Mouse (Mus musculus) lung, postnatal 10 days (tissue): ENCODE results near the gene Acyp1.
A peak's percentile ranks its signal among the peaks of the same experiment; 100 is the strongest.

Experiments
- DNase-seq: peaks from one replicate; pipeline ENCODE4 v3.0.0; 2021

Gene Acyp1

DNA sequence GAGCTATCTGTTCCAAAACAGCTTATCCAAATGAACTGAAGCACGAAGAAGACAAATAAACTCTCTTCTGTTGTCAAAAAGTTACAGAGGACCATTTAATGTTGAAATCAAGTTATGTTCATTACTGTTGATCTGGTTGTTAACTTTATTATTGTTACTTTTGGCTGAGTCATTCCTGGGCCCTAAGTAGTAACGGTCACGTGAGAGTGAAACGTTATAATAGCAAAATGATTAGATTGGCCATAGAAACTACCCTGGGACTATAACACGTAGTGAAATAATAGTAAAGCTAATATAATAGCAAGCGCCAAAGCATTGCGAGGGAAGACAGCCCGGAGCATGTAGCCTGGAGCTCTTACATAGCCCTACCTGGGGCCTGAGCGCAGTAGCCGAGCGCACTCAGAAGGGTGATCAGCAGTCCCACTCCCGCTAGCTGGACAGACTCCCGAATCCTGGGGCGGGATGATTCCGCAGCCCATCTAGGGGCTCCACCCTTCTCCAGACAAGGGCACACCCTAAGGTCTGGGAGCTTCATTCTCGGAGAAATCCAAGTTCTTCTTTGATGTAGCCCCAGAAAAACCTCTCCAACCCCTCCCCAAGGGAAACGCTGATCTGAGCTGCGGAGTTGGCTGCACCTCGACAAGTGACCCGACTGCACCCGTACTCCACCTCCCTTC lies at the start of gene Acyp1:
Acyp1 (minus strand) TSS at position 630 of the 677 bp plus-strand sequence.
- peak; percentile 51 for DNase-seq

GRCm38 (mm10) chr12:85337567-85338311 lies 49.5 kb upstream of the Acyp1 start:
- DNase-seq, result no peak

DNA sequence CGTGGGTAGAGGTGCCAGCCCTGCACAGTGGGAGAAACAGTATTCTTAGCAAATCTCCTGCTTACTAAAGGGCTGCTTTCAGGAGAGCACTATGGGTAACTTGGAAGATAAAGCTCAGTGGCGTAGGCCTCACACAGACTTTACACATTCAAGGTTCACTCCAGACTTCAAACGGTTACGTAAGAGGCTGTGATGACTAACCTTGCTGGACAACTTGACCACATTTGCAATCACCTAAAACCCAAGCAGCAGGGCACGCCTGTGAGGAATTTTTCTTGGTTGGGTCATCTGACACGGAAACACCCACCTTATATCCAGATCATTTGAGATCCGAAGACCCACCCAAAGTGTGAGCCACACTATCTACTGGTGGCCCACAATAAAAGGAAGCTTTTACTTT lies 41.9 kb upstream of the Acyp1 start:
- DNase-seq, result no peak

GRCm38 (mm10) chr12:85308651-85309050 lies 20.4 kb upstream of the Acyp1 start:
- DNase-seq, result no peak

DNA sequence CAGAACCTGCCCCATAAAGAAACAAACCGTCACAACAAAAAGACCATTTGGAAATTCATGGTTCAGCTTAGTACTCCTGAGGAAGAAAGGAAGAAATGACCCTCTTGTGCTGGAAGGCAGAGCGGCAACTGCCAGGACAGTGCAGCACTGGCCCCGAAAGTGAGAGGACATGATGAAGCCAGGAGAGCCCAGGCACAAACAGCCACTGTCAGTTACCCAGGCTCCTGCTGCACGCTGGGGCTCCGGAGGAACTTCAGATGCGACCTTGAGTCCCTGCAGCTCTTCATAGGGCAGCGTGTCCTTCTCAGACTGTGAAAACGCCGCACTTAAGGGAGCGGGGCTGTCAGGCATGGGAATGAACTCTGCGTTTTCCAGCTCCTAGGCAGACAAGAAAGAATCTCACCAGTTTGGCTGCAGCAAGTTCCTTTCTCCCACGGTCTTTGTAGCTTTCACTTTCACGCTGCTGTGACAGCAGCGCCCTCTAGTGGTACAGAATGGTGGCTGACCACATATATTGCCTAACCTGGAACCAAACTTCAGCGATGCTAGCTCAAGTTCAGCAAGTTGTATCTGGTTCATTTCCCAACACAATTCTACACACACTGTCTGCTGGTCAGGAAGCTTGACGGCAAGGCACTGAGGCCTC lies 17.1 kb upstream of the Acyp1 start:
- DNase-seq, result peak; percentile 89

GRCm38 (mm10) chr12:85304725-85305124 lies 16.5 kb upstream of the Acyp1 start:
- no peak for DNase-seq

- no peak for DNase-seq
These were observed 15.0 kb upstream of the Acyp1 start for GRCm38 (mm10) chr12:85303256-85303655.

DNA sequence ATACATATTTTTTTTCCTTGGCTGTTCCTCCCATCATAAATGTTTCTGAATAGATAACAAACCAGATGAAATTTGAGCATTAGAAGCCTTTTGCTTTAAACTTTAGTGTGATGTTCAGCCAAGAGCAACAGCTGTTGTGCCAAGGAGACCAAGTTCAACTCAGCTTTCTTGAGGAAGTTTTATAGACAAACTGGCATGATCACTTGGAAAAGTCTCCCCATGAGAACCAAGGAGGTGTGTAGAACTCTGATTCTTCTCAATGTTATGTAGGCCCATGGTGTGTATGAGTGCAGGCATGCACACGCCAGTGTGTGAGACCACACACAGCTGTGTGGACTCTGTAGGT lies 10.6 kb upstream of the Acyp1 start:
- no peak for DNase-seq

DNA sequence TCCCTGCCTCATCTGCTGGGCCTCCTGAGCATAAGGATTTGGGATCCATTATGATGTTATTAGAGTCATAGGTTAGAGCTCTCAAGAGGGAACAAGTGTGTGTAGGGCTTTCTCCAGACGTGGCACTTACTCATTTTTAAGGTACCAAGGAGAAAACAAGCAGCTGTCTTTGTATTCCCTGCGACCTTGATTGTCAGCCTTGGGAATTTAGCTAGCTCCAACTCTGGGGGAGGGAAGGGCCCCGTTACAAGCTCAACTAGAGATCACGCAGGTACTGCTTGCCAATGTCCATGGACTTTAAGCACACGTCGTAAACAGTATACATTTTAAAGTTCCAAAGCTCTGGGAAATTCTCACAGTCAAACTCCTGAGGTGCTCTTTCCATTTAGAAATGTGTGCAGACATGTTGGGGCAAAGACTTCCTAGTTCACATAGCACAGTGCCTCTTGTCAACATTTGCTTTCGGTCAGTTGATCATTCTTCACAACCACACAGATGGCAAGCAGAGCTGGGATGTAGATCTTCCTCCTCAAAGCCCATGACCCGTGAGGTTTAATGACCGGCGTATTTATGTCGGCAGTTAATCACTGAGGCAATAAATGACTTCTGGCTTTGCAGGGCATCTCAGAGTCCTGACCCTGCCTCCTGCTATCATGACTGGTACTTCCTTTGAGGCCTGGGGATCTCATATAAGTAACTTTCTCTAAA lies 10.0 kb upstream of the Acyp1 start:
- no peak for DNase-seq

- DNase-seq, result no peak
These were observed 9.2 kb upstream of the Acyp1 start for GRCm38 (mm10) chr12:85297345-85297997.

GRCm38 (mm10) chr12:85296915-85297314 lies 8.7 kb upstream of the Acyp1 start:
- no peak for DNase-seq

DNA sequence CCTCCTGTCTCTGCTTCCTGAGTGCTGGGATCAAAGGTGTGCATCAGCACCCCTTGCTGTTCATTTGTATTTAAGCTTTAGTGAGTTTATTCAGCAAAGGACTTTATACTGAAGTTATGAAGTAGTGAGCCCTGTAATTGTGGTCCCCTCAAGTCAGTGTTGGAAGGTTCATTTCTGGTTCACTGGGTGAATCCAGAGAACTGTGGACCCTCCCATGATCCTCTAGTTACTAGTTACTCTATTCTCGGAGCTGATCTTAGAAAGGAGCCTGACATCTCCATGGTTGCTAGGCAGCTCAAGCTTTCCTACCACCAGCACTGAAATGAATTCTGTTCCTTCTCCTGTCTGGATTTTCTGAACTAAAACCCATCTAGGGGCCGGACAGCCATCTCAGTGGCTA lies 7.3 kb upstream of the Acyp1 start:
- no peak for DNase-seq

GRCm38 (mm10) chr12:85292906-85293305 lies 4.7 kb upstream of the Acyp1 start:
- no peak for DNase-seq

- no peak for DNase-seq
These were observed 4.0 kb upstream of the Acyp1 start for GRCm38 (mm10) chr12:85292288-85292687.

GRCm38 (mm10) chr12:85291541-85291940 lies 3.3 kb upstream of the Acyp1 start:
- DNase-seq, result no peak

DNA sequence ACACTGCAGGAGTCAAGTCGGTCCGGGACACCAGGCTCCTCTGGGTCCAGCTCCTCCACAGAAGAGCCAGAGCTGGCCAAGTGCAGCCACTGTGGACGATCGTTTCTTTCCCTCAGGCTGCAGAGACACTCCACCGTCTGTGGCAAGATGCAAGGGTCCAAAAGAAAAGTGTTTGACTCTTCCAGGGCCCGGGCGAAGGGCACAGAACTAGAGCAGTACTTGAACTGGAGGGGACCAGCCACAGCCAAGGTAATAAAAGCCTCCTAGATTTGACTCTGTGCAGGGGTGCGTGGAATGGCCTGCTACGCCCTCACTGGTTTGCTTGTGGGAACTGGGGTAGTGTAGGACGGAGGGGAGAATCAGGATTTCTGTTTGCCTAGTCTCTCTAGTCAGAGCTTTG lies 2.4 kb upstream of the Acyp1 start:
- DNase-seq, result no peak

DNA sequence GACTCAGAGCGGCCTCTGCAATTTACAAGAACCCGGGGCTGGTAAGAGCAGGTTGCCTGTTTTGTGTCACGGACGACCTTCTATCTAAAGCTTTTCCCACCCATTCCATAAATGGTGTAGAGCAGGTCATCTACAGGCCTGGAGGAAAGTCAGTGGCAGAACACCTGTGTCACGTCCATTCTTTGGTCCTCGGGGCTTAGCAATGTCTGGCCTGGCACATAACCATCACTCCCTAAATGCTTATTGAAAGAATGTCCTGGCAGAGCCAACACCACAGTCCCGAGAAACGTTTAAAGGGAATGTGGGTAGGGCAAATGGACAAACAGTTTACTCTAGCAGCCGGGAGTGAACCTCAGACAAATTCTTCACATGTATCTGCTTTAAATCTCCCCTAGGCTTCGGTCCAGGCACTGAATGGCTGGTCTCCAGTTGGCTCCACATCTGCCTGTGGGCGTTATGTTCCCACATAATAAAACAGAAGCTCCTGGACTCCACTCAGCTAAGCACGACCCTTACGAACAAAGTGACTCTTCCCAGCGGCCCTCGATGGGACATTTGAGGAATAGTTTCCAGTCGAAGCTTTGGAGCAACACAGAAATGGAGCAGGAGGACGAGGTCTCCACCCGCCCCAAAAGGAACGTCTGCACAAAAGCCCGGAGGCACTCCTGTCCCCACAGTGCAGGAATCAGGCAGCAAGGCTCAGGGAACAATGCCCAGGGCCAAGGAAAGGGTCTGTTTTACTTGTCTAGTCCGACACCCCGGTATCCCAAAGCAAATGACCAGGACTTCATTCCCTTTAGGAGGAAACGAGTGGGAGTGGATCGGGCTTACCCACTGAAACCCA lies 1.1 kb upstream of the Acyp1 start:
- peak; percentile 68 for DNase-seq

GRCm38 (mm10) chr12:85288486-85289156 lies 383 bp upstream of the Acyp1 start, which contains the start of gene Zc2hc1c:
Zc2hc1c (plus strand) TSS chr12:85288591.
- DNase-seq, result peak; percentile 95

DNA sequence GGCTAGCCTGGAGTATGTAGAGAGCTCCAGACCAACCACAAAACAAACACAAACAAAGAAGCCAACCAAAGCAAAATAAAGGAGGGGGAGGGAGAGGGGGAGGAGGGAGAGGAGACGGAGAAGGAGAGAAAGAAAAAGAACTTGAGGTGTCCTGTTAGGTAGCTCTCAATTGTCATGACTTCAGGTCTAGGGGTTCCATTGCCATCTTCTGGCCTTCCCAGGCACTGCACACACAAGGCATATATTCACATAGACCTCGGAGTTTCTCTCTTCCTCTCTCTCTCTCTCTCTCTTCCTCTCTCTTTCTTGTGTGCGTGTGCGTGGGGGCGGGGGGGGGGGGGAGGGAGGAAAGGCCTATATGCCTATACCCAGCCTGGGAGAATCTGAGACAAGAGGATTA lies 1.3 kb downstream of the Acyp1 start:
- peak; percentile 58 for DNase-seq

GRCm38 (mm10) chr12:85284996-85285395 lies 3.2 kb downstream of the Acyp1 start:
- no peak for DNase-seq

DNA sequence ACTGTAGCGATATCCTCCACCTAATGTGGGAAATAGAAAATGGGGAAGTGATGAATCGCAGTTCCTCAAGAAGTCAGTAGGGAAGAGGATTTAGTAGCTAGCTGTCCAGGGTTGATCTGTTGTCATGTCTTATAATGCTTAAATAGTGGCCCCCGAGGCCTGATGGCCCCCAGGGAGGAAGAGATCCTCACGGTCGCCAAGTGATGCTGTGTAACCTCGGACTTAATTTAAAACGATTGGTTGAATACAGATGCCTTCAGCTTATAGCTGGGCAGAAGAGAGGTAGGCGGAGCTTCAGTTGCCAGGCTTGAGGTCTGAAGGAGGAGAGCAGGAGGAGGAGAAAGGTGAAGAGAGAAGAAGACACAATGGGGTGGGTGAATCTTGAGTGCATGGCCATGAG lies 3.9 kb downstream of the Acyp1 start:
- DNase-seq, result no peak
